Mouse (Mus musculus): ENCODE data around the gene Acpp. TPM values are rescaled to one million over a fixed set of nuclear protein-coding genes. Genes with fewer than 3 reads are reported as not detected.

Gene Acpp
- total and polyA plus RNA-seq, 3 experiments, result 0.27 to 0.97 (median 0.30) TPM

DNA sequence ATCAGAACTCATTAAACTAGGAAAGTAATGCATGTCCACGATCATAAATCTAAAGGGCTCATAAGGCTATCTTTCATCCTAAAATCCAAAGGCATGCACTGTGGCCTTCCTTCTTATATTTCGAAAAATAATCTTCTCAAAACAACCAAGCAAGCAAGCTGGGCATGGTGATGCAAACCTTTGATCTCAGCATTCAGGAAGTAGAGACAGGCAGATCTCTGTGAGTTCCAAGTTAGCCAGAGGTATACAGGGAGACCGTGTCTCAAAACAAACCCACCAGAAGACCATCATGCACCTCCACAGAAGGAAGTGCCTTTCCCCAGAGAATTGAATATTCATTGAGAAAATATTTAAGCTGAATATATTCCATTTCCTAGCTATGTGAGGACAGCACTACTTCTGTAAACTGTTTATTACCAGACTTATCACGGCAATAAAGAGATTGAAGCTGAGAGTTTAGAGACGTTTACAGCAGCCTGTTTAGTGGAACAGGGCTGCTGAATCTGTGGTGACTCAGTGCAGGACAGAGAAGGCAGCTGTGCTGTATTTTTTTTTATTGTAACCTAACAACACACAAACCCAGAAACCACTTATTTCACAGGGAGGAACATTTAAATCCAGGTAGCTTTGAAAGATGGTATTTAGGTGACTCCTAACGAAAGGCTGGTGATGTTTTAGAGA is 90.1 kb downstream of the Acpp start:
- H3K27ac ChIP-seq (ENCODE audit: insufficient read depth, low read depth), result no peak overlapping the region
- no peak overlapping the region for H3K9ac ChIP-seq (ENCODE audit: insufficient read depth, low read depth)
- peaks cover 29% of the 10 kb centered on the region for H3K79me2 ChIP-seq (replicated peaks; ENCODE audit: control insufficient read depth, extremely low read depth, insufficient read depth, poor library complexity, severe bottlenecking)
- DNase-seq (ENCODE audit: extremely low read depth), result no peak
- no peak overlapping the region for H3K4me2 ChIP-seq (ENCODE audit: insufficient read depth, low read depth, poor library complexity, severe bottlenecking)
- no peaks in the 10 kb centered on the region for H3K27me3 ChIP-seq (replicated peaks)
- in situ Hi-C loops (cut with MboI; ENCODE audit: low pct_ligation_motif_present, low pct_unique_long_range_greater_than_20kb, low sequenced_read_pairs), result no loop called here
- H3K9me3 ChIP-seq (replicated peaks; ENCODE audit: low read length), result no peaks in the 10 kb centered on the region
- peaks cover under 1 to 23% of the 10 kb centered on the region in 2 experiments for H3K36me3 ChIP-seq (replicated peaks in 1 of 2; ENCODE audit: control insufficient read depth in 1 of 2, insufficient read depth in 1 of 2, low read length in 1 of 2)
- peaks cover 4 to 48% of the 10 kb centered on the region in 2 experiments; a peak in 2 of 4 replicates for H3K4me1 ChIP-seq (ENCODE audit: control insufficient read depth in 1 of 2, insufficient read depth in 2 of 2)
- dilution Hi-C loops (cut with MboI; ENCODE audit: extremely low pct_ligation_motif_present, extremely low pct_unique_long_range_greater_than_20kb, low sequenced_read_pairs), result no loop called here
- H3K4me3 ChIP-seq (replicated peaks in 1 of 3; ENCODE audit: low read depth in 2 of 3, low read length in 2 of 3, poor library complexity in 1 of 3), result no peak overlapping the region
- TF ChIP-seq PAX5 (IDR thresholded peaks at IDR 0.05; ENCODE audit: low read length) (no peak), ZKSCAN1 (IDR thresholded peaks at IDR 0.05; ENCODE audit: borderline replicate concordance, low read depth, low read length) (no peak), MAFK (IDR thresholded peaks at IDR 0.05; ENCODE audit: insufficient replicate concordance, low read length) (no peak), JUN (IDR thresholded peaks at IDR 0.05; ENCODE audit: insufficient read depth, low read depth, low read length) (no peak), SIN3A (IDR thresholded peaks at IDR 0.05; ENCODE audit: low read length) (no peak), CHD2 (IDR thresholded peaks at IDR 0.05; ENCODE audit: low read length) (no peak), RAD21 (IDR thresholded peaks at IDR 0.05; ENCODE audit: low read depth, low read length) (no peak), CHD1 (IDR thresholded peaks at IDR 0.05; ENCODE audit: low read depth, low read length) (no peak), BHLHE40 (IDR thresholded peaks at IDR 0.05; ENCODE audit: low read depth, low read length) (no peak), KAT2A (IDR thresholded peaks at IDR 0.05; ENCODE audit: insufficient replicate concordance, low read length) (no peak), USF2 (conservative IDR thresholded peaks at IDR 0.05; ENCODE audit: low read depth, low read length) (no peak)

DNA sequence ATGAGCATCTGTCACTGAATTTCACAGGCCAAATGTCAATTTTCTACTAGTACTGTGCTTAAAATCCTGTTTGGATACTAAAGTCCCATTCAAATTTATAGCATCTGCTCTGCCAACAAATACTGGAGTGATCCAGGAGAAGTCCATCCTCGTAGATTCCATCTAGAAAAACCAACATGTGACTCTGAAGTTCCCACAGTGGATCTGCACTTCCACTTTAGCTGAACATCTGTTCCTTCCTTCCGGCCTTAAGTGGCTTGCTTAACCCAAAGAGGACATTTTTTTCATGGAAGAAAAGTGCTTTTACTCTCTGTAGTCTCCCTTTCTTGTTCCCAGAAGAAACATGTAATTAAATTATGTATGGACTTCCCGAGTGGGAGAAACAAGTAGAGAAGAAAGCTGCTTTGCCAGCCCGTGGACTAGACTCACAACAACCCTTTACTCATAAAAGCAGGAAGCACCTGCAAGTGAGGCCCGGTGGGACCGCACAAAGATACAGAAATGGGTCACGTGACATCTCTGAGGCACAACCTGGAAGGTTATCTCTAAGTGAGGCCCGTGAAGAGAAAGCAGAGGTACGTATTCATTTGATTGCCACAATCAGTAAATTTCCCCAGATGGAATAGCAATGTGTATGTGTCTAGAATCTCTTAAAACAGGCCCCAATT is 93.6 kb downstream of the Acpp start:
- Histone ChIP-seq H3K36me3 (replicated peaks in 1 of 2; ENCODE audit: control insufficient read depth in 1 of 2, insufficient read depth in 1 of 2, low read length in 1 of 2) (peaks cover 7 to 38% of the 10 kb centered on the region in 2 experiments), H3K9me3 (replicated peaks; ENCODE audit: low read length) (no peaks in the 10 kb centered on the region), H3K4me2 (ENCODE audit: insufficient read depth, low read depth, poor library complexity, severe bottlenecking) (no peak overlapping the region), H3K79me2 (replicated peaks; ENCODE audit: control insufficient read depth, extremely low read depth, insufficient read depth, poor library complexity, severe bottlenecking) (peaks cover 11% of the 10 kb centered on the region), H3K4me1 (ENCODE audit: control insufficient read depth in 1 of 2, insufficient read depth in 2 of 2) (peaks cover 4 to 50% of the 10 kb centered on the region in 2 experiments; a peak in 2 of 4 replicates), H3K9ac (ENCODE audit: insufficient read depth, low read depth) (no peak overlapping the region), H3K27ac (ENCODE audit: insufficient read depth, low read depth) (no peak overlapping the region), H3K27me3 (replicated peaks) (no peaks in the 10 kb centered on the region), H3K4me3 (replicated peaks in 1 of 3; ENCODE audit: low read depth in 2 of 3, low read length in 2 of 3, poor library complexity in 1 of 3) (no peak overlapping the region)
- DNase-seq (ENCODE audit: extremely low read depth), result peak; percentile 77
- in situ Hi-C loops (cut with MboI; ENCODE audit: low pct_ligation_motif_present, low pct_unique_long_range_greater_than_20kb, low sequenced_read_pairs), result no loop called here
- dilution Hi-C loops (cut with MboI; ENCODE audit: extremely low pct_ligation_motif_present, extremely low pct_unique_long_range_greater_than_20kb, low sequenced_read_pairs), result no loop called here
- TF ChIP-seq E2F4 (IDR thresholded peaks at IDR 0.05; ENCODE audit: insufficient replicate concordance, low read depth, low read length), result no peak
- TF ChIP-seq ZC3H11A (IDR thresholded peaks at IDR 0.05; ENCODE audit: low read depth, low read length), result no peak
- TF ChIP-seq RAD21 (IDR thresholded peaks at IDR 0.05; ENCODE audit: low read depth, low read length), result no peak
- TF ChIP-seq CHD2 (IDR thresholded peaks at IDR 0.05; ENCODE audit: low read length), result no peak
- TF ChIP-seq MEF2A (IDR thresholded peaks at IDR 0.05; ENCODE audit: borderline replicate concordance, low read depth, low read length), result no peak
- TF ChIP-seq NRF1 (IDR thresholded peaks at IDR 0.05; ENCODE audit: low read depth, low read length), result no peak
- TF ChIP-seq TCF12 (IDR thresholded peaks at IDR 0.05; ENCODE audit: low read depth, low read length), result peak; percentile 64; the same call in 1 of the 2 replicates
- no peak for TF ChIP-seq RCOR1 (conservative IDR thresholded peaks at IDR 0.05; ENCODE audit: low read depth, low read length)
- no peak for TF ChIP-seq UBTF (IDR thresholded peaks at IDR 0.05; ENCODE audit: low read depth, low read length)
- TF ChIP-seq USF2 (conservative IDR thresholded peaks at IDR 0.05; ENCODE audit: low read depth, low read length), result peak; percentile 93
- no peak for TF ChIP-seq NELFE (IDR thresholded peaks at IDR 0.05; ENCODE audit: low read depth, low read length)
- 0 out of 2 replicates have a peak, but pooled peaks have one; percentile 4 for TF ChIP-seq MAFK (IDR thresholded peaks at IDR 0.05; ENCODE audit: insufficient replicate concordance, low read length)
- TF ChIP-seq ELF1 (IDR thresholded peaks at IDR 0.05; ENCODE audit: low read depth, low read length), result peak; percentile 47; the same call in 1 of the 2 replicates
- TF ChIP-seq SIN3A (IDR thresholded peaks at IDR 0.05; ENCODE audit: low read length), result 0 out of 2 replicates have a peak, but pooled peaks have one; percentile 45
- peak; percentile 48; the same call in 1 of the 2 replicates for TF ChIP-seq IRF4 (IDR thresholded peaks at IDR 0.05; ENCODE audit: low read depth, low read length)
- TF ChIP-seq MXI1 (IDR thresholded peaks at IDR 0.05; ENCODE audit: low read depth, low read length), result no peak
- TF ChIP-seq ZMIZ1 (IDR thresholded peaks at IDR 0.05; ENCODE audit: low read depth, low read length), result no peak
- TF ChIP-seq CHD1 (IDR thresholded peaks at IDR 0.05; ENCODE audit: low read depth, low read length), result no peak
- no peak for TF ChIP-seq TBP (conservative IDR thresholded peaks at IDR 0.05; ENCODE audit: low read depth, low read length)
- 0 out of 2 replicates have a peak, but pooled peaks have one; percentile 33 for TF ChIP-seq MYC (IDR thresholded peaks at IDR 0.05; ENCODE audit: low read depth, low read length)
- TF ChIP-seq MAX (IDR thresholded peaks at IDR 0.05; ENCODE audit: low read length), result peak; percentile 86
- no peak for TF ChIP-seq JUN (IDR thresholded peaks at IDR 0.05; ENCODE audit: insufficient read depth, low read depth, low read length)
- TF ChIP-seq BHLHE40 (IDR thresholded peaks at IDR 0.05; ENCODE audit: low read depth, low read length), result peak; percentile 88
- TF ChIP-seq USF1 (IDR thresholded peaks at IDR 0.05; ENCODE audit: low read depth, low read length), result peak; percentile 88
- no peak for TF ChIP-seq MAZ (IDR thresholded peaks at IDR 0.05; ENCODE audit: low read depth, low read length)

Data from CH12.LX (cell line).